9 mouse cellular contexts compared by ENCODE assay signal in genomic region chr12:27059885-27060284, GRCm38 (mm10).
A peak's percentile ranks its signal among the peaks of the same experiment; 100 is the strongest.
DNase-seq lines count a peak whose midpoint lies in the region; ATAC-seq and TF ChIP-seq lines count a peak whose summit lies in the region.
"Had no signal": no experiment of that assay in that cellular context is flagged by ENCODE, and none has a peak within 500 bp of the region (broad histone marks: within the 10 kb centered on the region; RNA-seq: fewer than 3 reads in every experiment).

No protein-coding gene starts in this region.

- H3K79me2 ChIP-seq in liver, adult 2 months (ENCODE audit: control insufficient read depth, insufficient read depth, low read length): no peaks in the 10 kb centered on the region

- no peak for TF ChIP-seq POLR2A in liver, adult 2 months (IDR thresholded peaks at IDR 0.05; ENCODE audit: extremely low read depth, insufficient read depth, low read length)

- 40% methylated on average over 4 of the region's 4 CpGs for WGBS in liver, adult 2 months
- 27% methylated on average over 4 of the region's 4 CpGs for WGBS in liver, embryonic 11.5 days
- WGBS in forebrain, embryonic 13.5 days: 9% methylated on average over 4 of the region's 4 CpGs
- 26% methylated on average over 4 of the region's 4 CpGs for WGBS in limb, embryonic 11.5 days

- no peaks in the 10 kb centered on the region for H3K36me3 ChIP-seq in liver, adult 2 months (ENCODE audit: control insufficient read depth, insufficient read depth, low read length)
- H3K36me3 ChIP-seq in liver, embryonic 11.5 days (ENCODE audit: control insufficient read depth, insufficient read depth, low read length): no peaks in the 10 kb centered on the region
- no peaks in the 10 kb centered on the region for H3K36me3 ChIP-seq in forebrain, embryonic 13.5 days (ENCODE audit: poor library complexity, severe bottlenecking)
- no peaks in the 10 kb centered on the region for H3K36me3 ChIP-seq in limb, embryonic 11.5 days (ENCODE audit: control insufficient read depth, insufficient read depth, low read length)
- H3K36me3 ChIP-seq: limb, embryonic 12.5 days had no signal

- no peaks in the 10 kb centered on the region for H3K9me3 ChIP-seq in liver, embryonic 11.5 days (ENCODE audit: control insufficient read depth, low read length)
- H3K9me3 ChIP-seq in forebrain, embryonic 13.5 days (replicated peaks): no peaks in the 10 kb centered on the region
- H3K9me3 ChIP-seq in limb, embryonic 11.5 days (ENCODE audit: control insufficient read depth, low read length): no peaks in the 10 kb centered on the region
- H3K9me3 ChIP-seq: limb, embryonic 12.5 days had no signal

- no peaks in the 10 kb centered on the region for H3K4me1 ChIP-seq in liver, adult 2 months (ENCODE audit: control insufficient read depth, insufficient read depth, low read length)
- H3K4me1 ChIP-seq in liver, embryonic 11.5 days (replicated peaks; ENCODE audit: control insufficient read depth, insufficient read depth, low read length): peaks cover 13% of the 10 kb centered on the region
- peaks cover 56% of the 10 kb centered on the region for H3K4me1 ChIP-seq in forebrain, embryonic 13.5 days
- H3K4me1 ChIP-seq in limb, embryonic 11.5 days (ENCODE audit: control insufficient read depth, insufficient read depth, low read length): peaks cover 15% of the 10 kb centered on the region

- no peak overlapping the region for H3K27ac ChIP-seq in liver, adult 2 months (replicated peaks; ENCODE audit: insufficient read depth, low read depth, low read length)
- no peak overlapping the region for H3K27ac ChIP-seq in liver, embryonic 11.5 days (ENCODE audit: low read depth, low read length)
- peak overlapping the region; percentile 99 for H3K27ac ChIP-seq in forebrain, embryonic 13.5 days
- H3K27ac ChIP-seq in limb, embryonic 11.5 days (replicated peaks; ENCODE audit: low read depth, low read length): no peak overlapping the region
- H3K27ac ChIP-seq: limb, embryonic 12.5 days had no signal

- peak; percentile 76 for TF ChIP-seq CTCF in liver, adult 2 months (IDR thresholded peaks at IDR 0.05; ENCODE audit: low read depth, low read length)

- no peak for ATAC-seq in liver, embryonic 11.5 days (replicated peaks; ENCODE audit: low FRiP score)
- no peak for ATAC-seq in forebrain, embryonic 13.5 days
- no peak for ATAC-seq in limb, embryonic 11.5 days (ENCODE audit: insufficient number of reproducible peaks, low FRiP score, low TSS enrichment, low read depth)

- H3K9ac ChIP-seq in liver, adult 2 months (ENCODE audit: low read depth, low read length): no peak overlapping the region
- H3K9ac ChIP-seq in liver, embryonic 11.5 days (ENCODE audit: low read depth, low read length): no peak overlapping the region
- H3K9ac ChIP-seq in forebrain, embryonic 13.5 days: peak overlapping the region; percentile 69; the same call in 1 of the 2 replicates
- no peak overlapping the region for H3K9ac ChIP-seq in limb, embryonic 11.5 days (ENCODE audit: low read length)
- H3K9ac ChIP-seq: limb, embryonic 12.5 days had no signal

- H3K4me3 ChIP-seq in liver, adult 2 months (ENCODE audit: insufficient read depth, low read depth, low read length): no peak overlapping the region
- H3K4me3 ChIP-seq in liver, embryonic 11.5 days (ENCODE audit: low read depth, low read length): no peak overlapping the region
- no peak overlapping the region for H3K4me3 ChIP-seq in forebrain, embryonic 13.5 days
- H3K4me3 ChIP-seq in limb, embryonic 11.5 days (ENCODE audit: low read depth, low read length): no peak overlapping the region
- H3K4me3 ChIP-seq: limb, embryonic 12.5 days had no signal

- no peak overlapping the region for H3K4me2 ChIP-seq in liver, embryonic 11.5 days
- peak overlapping the region; percentile 62; the same call in 1 of the 2 replicates for H3K4me2 ChIP-seq in forebrain, embryonic 13.5 days
- no peak overlapping the region for H3K4me2 ChIP-seq in limb, embryonic 11.5 days (ENCODE audit: low read depth, severe bottlenecking)
- H3K4me2 ChIP-seq: limb, embryonic 12.5 days had no signal

- DNase-seq in adrenal gland, adult 18-20 months (ENCODE audit: low spot score in 2 of 2): peak; percentile 18 to 29
- DNase-seq in adrenal gland, postnatal 4 days (ENCODE audit: low spot score in 2 of 2): no peak
- DNase-seq in liver, adult 2 months (ENCODE audit: extremely low read depth, low read depth, low spot score): no peak
- no peak for DNase-seq in liver, embryonic 11.5 days (ENCODE audit: low spot score)
- DNase-seq in limb, embryonic 11.5 days (ENCODE audit: low spot score): peak; percentile 75
- peak; percentile 78 for DNase-seq in retina, embryonic 14.5 days (ENCODE audit: low spot score)
- no peak for DNase-seq in spleen, adult 12 weeks (ENCODE audit: low spot score)

- H3K27me3 ChIP-seq in liver, adult 2 months (ENCODE audit: control insufficient read depth, insufficient read depth, low read length): no peaks in the 10 kb centered on the region
- no peaks in the 10 kb centered on the region for H3K27me3 ChIP-seq in liver, embryonic 11.5 days (replicated peaks; ENCODE audit: control insufficient read depth, insufficient read depth, low read length)
- no peaks in the 10 kb centered on the region for H3K27me3 ChIP-seq in forebrain, embryonic 13.5 days
- no peaks in the 10 kb centered on the region for H3K27me3 ChIP-seq in limb, embryonic 11.5 days (ENCODE audit: control insufficient read depth, insufficient read depth, low read length)
- H3K27me3 ChIP-seq: limb, embryonic 12.5 days had no signal

Comparison
In these comparisons a context has a peak if more than half of its experiments do, and no peak if none do; other contexts are left out.
1. DNase-seq: peak in adrenal gland, adult 18-20 months (2 of 2), limb, embryonic 11.5 days (single experiment) and retina, embryonic 14.5 days (single experiment); none in adrenal gland, postnatal 4 days (0 of 2), liver, adult 2 months (single experiment), liver, embryonic 11.5 days (single experiment) and spleen, adult 12 weeks (single experiment).